Mouse (Mus musculus): ENCODE results near the gene Nat8f2. TPM values are rescaled to one million over a fixed set of nuclear protein-coding genes. Genes with fewer than 3 reads are reported as not detected.
"Not testable (repeated sequence)": the region's sequence is repeated elsewhere in the genome, so short reads cannot be mapped to it uniquely, and the experiment has no call there.

The Nat8f2 gene
- total and polyA plus RNA-seq, 3 experiments: not detected

GRCm38 (mm10) chr6:85884311-85884710 is 15.4 kb upstream of the Nat8f2 start:
- Histone ChIP-seq H3K27ac (ENCODE audit: insufficient read depth, low read depth) (no peak overlapping the region), H3K9me3 (replicated peaks; ENCODE audit: low read length) (peaks cover 12% of the 10 kb centered on the region), H3K79me2 (replicated peaks; ENCODE audit: control insufficient read depth, extremely low read depth, insufficient read depth, poor library complexity, severe bottlenecking) (no peaks in the 10 kb centered on the region), H3K36me3 (replicated peaks in 1 of 2; ENCODE audit: control insufficient read depth in 1 of 2, insufficient read depth in 1 of 2, low read length in 1 of 2) (no peaks in the 10 kb centered on the region), H3K4me1 (ENCODE audit: control insufficient read depth in 1 of 2, insufficient read depth in 2 of 2) (no peaks in the 10 kb centered on the region), H3K4me3 (replicated peaks in 1 of 3; ENCODE audit: low read depth in 2 of 3, low read length in 2 of 3, poor library complexity in 1 of 3) (no peak overlapping the region), H3K4me2 (ENCODE audit: insufficient read depth, low read depth, poor library complexity, severe bottlenecking) (no peak overlapping the region), H3K27me3 (replicated peaks) (peaks cover 16% of the 10 kb centered on the region), H3K9ac (ENCODE audit: insufficient read depth, low read depth) (no peak overlapping the region)
- dilution Hi-C loops (cut with MboI; ENCODE audit: extremely low pct_ligation_motif_present, extremely low pct_unique_long_range_greater_than_20kb, low sequenced_read_pairs) (no loop called here), in situ Hi-C loops (cut with MboI; ENCODE audit: low pct_ligation_motif_present, low pct_unique_long_range_greater_than_20kb, low sequenced_read_pairs) (no loop called here)
- TF ChIP-seq HCFC1 (IDR thresholded peaks at IDR 0.05; ENCODE audit: low read depth, low read length): no peak
- no peak for TF ChIP-seq MEF2A (IDR thresholded peaks at IDR 0.05; ENCODE audit: borderline replicate concordance, low read depth, low read length)
- no peak for TF ChIP-seq GABPA (IDR thresholded peaks at IDR 0.05; ENCODE audit: insufficient replicate concordance, low read depth, low read length)
- no peak for TF ChIP-seq KAT2A (IDR thresholded peaks at IDR 0.05; ENCODE audit: insufficient replicate concordance, low read length)
- TF ChIP-seq BHLHE40 (IDR thresholded peaks at IDR 0.05; ENCODE audit: low read depth, low read length): no peak
- TF ChIP-seq ELF1 (IDR thresholded peaks at IDR 0.05; ENCODE audit: low read depth, low read length): no peak
- TF ChIP-seq USF2 (conservative IDR thresholded peaks at IDR 0.05; ENCODE audit: low read depth, low read length): no peak
- TF ChIP-seq NRF1 (IDR thresholded peaks at IDR 0.05; ENCODE audit: low read depth, low read length): no peak
- no peak for TF ChIP-seq CHD2 (IDR thresholded peaks at IDR 0.05; ENCODE audit: low read length)
- TF ChIP-seq UBTF (IDR thresholded peaks at IDR 0.05; ENCODE audit: low read depth, low read length): no peak
- TF ChIP-seq RCOR1 (conservative IDR thresholded peaks at IDR 0.05; ENCODE audit: low read depth, low read length): no peak
- no peak for TF ChIP-seq EP300 (IDR thresholded peaks at IDR 0.05; ENCODE audit: low read length)
- TF ChIP-seq USF1 (IDR thresholded peaks at IDR 0.05; ENCODE audit: low read depth, low read length): no peak
- TF ChIP-seq NELFE (IDR thresholded peaks at IDR 0.05; ENCODE audit: low read depth, low read length): no peak
- no peak for TF ChIP-seq RAD21 (IDR thresholded peaks at IDR 0.05; ENCODE audit: low read depth, low read length)
- DNase-seq (ENCODE audit: extremely low read depth): no peak

- dilution Hi-C loops (cut with MboI; ENCODE audit: extremely low pct_ligation_motif_present, extremely low pct_unique_long_range_greater_than_20kb, low sequenced_read_pairs); H3K36me3 ChIP-seq (replicated peaks in 1 of 2; ENCODE audit: control insufficient read depth in 1 of 2, insufficient read depth in 1 of 2, low read length in 1 of 2); H3K4me3 ChIP-seq (replicated peaks in 1 of 3; ENCODE audit: low read depth in 2 of 3, low read length in 2 of 3, poor library complexity in 1 of 3); H3K4me2 ChIP-seq (ENCODE audit: insufficient read depth, low read depth, poor library complexity, severe bottlenecking); H3K9ac ChIP-seq (ENCODE audit: insufficient read depth, low read depth); in situ Hi-C loops (cut with MboI; ENCODE audit: low pct_ligation_motif_present, low pct_unique_long_range_greater_than_20kb, low sequenced_read_pairs); H3K79me2 ChIP-seq (replicated peaks; ENCODE audit: control insufficient read depth, extremely low read depth, insufficient read depth, poor library complexity, severe bottlenecking); H3K4me1 ChIP-seq (ENCODE audit: control insufficient read depth in 1 of 2, insufficient read depth in 2 of 2); H3K27ac ChIP-seq (ENCODE audit: insufficient read depth, low read depth); DNase-seq (ENCODE audit: extremely low read depth): not testable (repeated sequence)
- Histone ChIP-seq H3K27me3 (replicated peaks) (peaks cover 12% of the 10 kb centered on the region), H3K9me3 (replicated peaks; ENCODE audit: low read length) (peaks cover 12% of the 10 kb centered on the region)
These were observed 14.3 kb upstream of the Nat8f2 start for GRCm38 (mm10) chr6:85883246-85883645.
